Mouse (Mus musculus): ENCODE measurements at regions not wholly inside any gene's neighbourhood (a gene's known extent, or its start where the extent isn't known, plus 50 kb on each side); places are given as distances from the start of the nearest gene placed in this dataset.

GRCm38 (mm10) chr8:92129241-92130015 is 228.0 kb upstream of the Irx5 start:
- ATAC-seq (ENCODE audit: low FRiP score) (peak; percentile 76), DNase-seq (ENCODE audit: low spot score) (peak; percentile 42)
- Histone ChIP-seq H3K27me3 (ENCODE audit: control insufficient read depth, insufficient read depth, low read length) (0 out of 2 replicates have a peak, but pooled peaks cover 11% of the 10 kb centered on the region), H3K4me3 (replicated peaks; ENCODE audit: low read length) (no peak overlapping the region), H3K36me3 (replicated peaks; ENCODE audit: control insufficient read depth, insufficient read depth) (no peaks in the 10 kb centered on the region), H3K4me1 (replicated peaks; ENCODE audit: control insufficient read depth, insufficient read depth, low read length) (peaks cover 13% of the 10 kb centered on the region; the same call in 1 of the 2 replicates), H3K9me3 (ENCODE audit: control insufficient read depth, low read length) (no peaks in the 10 kb centered on the region), H3K4me2 (replicated peaks) (no peak overlapping the region), H3K9ac (no peak overlapping the region), H3K27ac (no peak overlapping the region)
- 45% methylated on average over 6 of the region's 6 CpGs for WGBS

- H3K4me2 ChIP-seq (replicated peaks) = no peak overlapping the region
- no peaks in the 10 kb centered on the region for H3K9me3 ChIP-seq (ENCODE audit: control insufficient read depth, low read length)
- H3K27ac ChIP-seq = no peak overlapping the region
- H3K9ac ChIP-seq = no peak overlapping the region
- WGBS = 59% methylated on average over 3 of the region's 3 CpGs
- ATAC-seq (ENCODE audit: low FRiP score) (no peak), DNase-seq (ENCODE audit: low spot score) (no peak)
- 0 out of 2 replicates have a peak, but pooled peaks cover 4% of the 10 kb centered on the region for H3K27me3 ChIP-seq (ENCODE audit: control insufficient read depth, insufficient read depth, low read length)
- H3K4me1 ChIP-seq (replicated peaks; ENCODE audit: control insufficient read depth, insufficient read depth, low read length) = no peaks in the 10 kb centered on the region
- H3K4me3 ChIP-seq (replicated peaks; ENCODE audit: low read length) = no peak overlapping the region
- H3K36me3 ChIP-seq (replicated peaks; ENCODE audit: control insufficient read depth, insufficient read depth) = no peaks in the 10 kb centered on the region
Observed at GRCm38 (mm10) chr8:92125631-92126030, 231.8 kb upstream of the Irx5 start.

GRCm38 (mm10) chr8:92121296-92121695 is 236.1 kb upstream of the Irx5 start:
- Histone ChIP-seq H3K4me2 (replicated peaks) (no peak overlapping the region), H3K27me3 (ENCODE audit: control insufficient read depth, insufficient read depth, low read length) (no peaks in the 10 kb centered on the region), H3K9me3 (ENCODE audit: control insufficient read depth, low read length) (no peaks in the 10 kb centered on the region), H3K36me3 (replicated peaks; ENCODE audit: control insufficient read depth, insufficient read depth) (no peaks in the 10 kb centered on the region), H3K4me1 (replicated peaks; ENCODE audit: control insufficient read depth, insufficient read depth, low read length) (no peaks in the 10 kb centered on the region), H3K4me3 (replicated peaks; ENCODE audit: low read length) (no peak overlapping the region), H3K27ac (no peak overlapping the region), H3K9ac (no peak overlapping the region)
- ATAC-seq (ENCODE audit: low FRiP score) (no peak), DNase-seq (ENCODE audit: low spot score) (no peak)
- 41% methylated on average over 2 of the region's 2 CpGs for WGBS

- no peak overlapping the region for H3K4me3 ChIP-seq (replicated peaks; ENCODE audit: low read length)
- no peak overlapping the region for H3K4me2 ChIP-seq (replicated peaks)
- no peaks in the 10 kb centered on the region for H3K36me3 ChIP-seq (replicated peaks; ENCODE audit: control insufficient read depth, insufficient read depth)
- no peak for ATAC-seq (ENCODE audit: low FRiP score)
- DNase-seq (ENCODE audit: low spot score) = no peak
- peaks cover 14% of the 10 kb centered on the region for H3K4me1 ChIP-seq (replicated peaks; ENCODE audit: control insufficient read depth, insufficient read depth, low read length)
- H3K9me3 ChIP-seq (ENCODE audit: control insufficient read depth, low read length) = no peaks in the 10 kb centered on the region
- no peak overlapping the region for H3K9ac ChIP-seq
- peaks cover 9% of the 10 kb centered on the region; the same call in 1 of the 2 replicates for H3K27me3 ChIP-seq (ENCODE audit: control insufficient read depth, insufficient read depth, low read length)
- WGBS = 86% methylated on average over 15 of the region's 15 CpGs
- H3K27ac ChIP-seq = no peak overlapping the region
Observed at GRCm38 (mm10) chr8:92115479-92116267, 241.8 kb upstream of the Irx5 start.

DNA sequence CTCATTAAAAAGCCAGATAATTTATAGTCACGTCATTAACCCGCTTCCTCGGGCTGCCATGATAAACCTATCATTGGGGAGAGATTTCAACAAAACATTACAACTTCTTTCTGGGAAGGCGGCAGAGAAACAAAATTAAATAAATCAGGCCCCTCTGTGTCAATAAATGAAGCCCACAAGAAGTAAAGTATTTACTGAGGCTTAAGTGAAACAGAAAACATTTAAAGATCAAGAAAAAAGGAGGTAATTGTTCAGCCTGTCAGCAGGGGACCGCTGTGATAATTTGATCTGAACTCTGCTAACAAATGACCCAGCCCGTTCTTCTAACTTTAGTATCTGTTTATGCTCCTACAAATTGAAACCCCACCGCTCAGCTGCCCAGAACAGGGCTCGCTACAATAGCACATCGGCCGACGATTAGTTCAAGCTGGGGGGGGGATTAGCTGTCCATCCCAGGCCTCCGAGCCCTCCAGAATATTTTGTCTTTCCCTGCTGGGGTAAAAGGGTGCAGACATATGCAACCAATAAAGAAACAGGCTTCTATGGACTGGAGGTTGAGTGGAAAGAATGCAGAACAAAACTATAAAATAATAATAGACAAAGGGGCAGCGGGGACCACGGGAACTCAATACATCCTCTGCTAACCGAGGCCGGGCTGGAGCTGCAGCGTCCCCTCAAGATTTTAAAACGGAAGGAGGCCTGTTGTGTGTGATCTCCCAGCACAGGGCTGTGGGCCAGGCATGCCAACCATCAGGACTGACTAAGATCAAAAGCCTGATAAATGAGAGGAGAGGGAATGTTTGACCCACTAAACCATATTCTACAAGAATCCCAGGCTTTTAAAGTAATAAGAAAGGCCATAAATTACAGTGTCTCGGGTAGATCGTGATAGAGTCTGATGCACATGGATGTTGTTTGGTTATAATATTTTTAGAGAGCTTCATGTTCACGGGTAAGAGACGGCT is 242.8 kb upstream of the Irx5 start:
- Histone ChIP-seq H3K9ac (no peak overlapping the region), H3K36me3 (replicated peaks; ENCODE audit: control insufficient read depth, insufficient read depth) (no peaks in the 10 kb centered on the region), H3K4me1 (replicated peaks; ENCODE audit: control insufficient read depth, insufficient read depth, low read length) (peaks cover 14% of the 10 kb centered on the region), H3K4me2 (replicated peaks) (peak overlapping the region; percentile 21), H3K9me3 (ENCODE audit: control insufficient read depth, low read length) (no peaks in the 10 kb centered on the region), H3K4me3 (replicated peaks; ENCODE audit: low read length) (no peak overlapping the region), H3K27me3 (ENCODE audit: control insufficient read depth, insufficient read depth, low read length) (peaks cover 9% of the 10 kb centered on the region; the same call in 1 of the 2 replicates), H3K27ac (no peak overlapping the region)
- no peak for DNase-seq (ENCODE audit: low spot score)
- no peak for ATAC-seq (ENCODE audit: low FRiP score)
- WGBS = 15% methylated on average over 22 of the region's 22 CpGs

DNA sequence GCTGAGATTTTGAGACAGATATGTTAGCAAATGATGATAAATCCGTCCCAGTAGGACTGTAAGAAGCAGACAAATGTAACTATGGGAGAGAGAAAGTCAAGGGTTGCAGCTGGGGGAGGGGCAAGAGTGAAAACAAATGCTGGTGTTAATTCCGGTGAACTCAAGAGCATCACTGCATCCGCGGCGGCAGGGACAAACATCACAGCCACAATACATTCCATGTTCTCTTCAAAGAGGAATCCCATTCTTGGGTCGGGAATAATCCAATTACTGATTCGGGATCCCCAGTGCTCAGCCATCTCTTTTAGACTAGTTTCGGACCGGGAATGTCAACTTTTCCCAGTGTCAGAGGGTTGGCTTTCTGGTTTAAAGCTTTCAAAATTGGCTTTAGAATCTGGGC is 243.5 kb upstream of the Irx5 start:
- Histone ChIP-seq H3K4me3 (replicated peaks; ENCODE audit: low read length) (no peak overlapping the region), H3K9ac (no peak overlapping the region), H3K4me1 (replicated peaks; ENCODE audit: control insufficient read depth, insufficient read depth, low read length) (peaks cover 14% of the 10 kb centered on the region), H3K27ac (no peak overlapping the region), H3K9me3 (ENCODE audit: control insufficient read depth, low read length) (no peaks in the 10 kb centered on the region), H3K36me3 (replicated peaks; ENCODE audit: control insufficient read depth, insufficient read depth) (no peaks in the 10 kb centered on the region), H3K27me3 (ENCODE audit: control insufficient read depth, insufficient read depth, low read length) (peaks cover 9% of the 10 kb centered on the region; the same call in 1 of the 2 replicates), H3K4me2 (replicated peaks) (peak overlapping the region; percentile 21)
- no peak for ATAC-seq (ENCODE audit: low FRiP score)
- DNase-seq (ENCODE audit: low spot score) = no peak
- 8% methylated on average over 9 of the region's 9 CpGs for WGBS

GRCm38 (mm10) chr8:92113386-92113785 is 244.0 kb upstream of the Irx5 start:
- no peak overlapping the region for H3K4me2 ChIP-seq (replicated peaks)
- ATAC-seq (ENCODE audit: low FRiP score) (no peak), DNase-seq (ENCODE audit: low spot score) (no peak)
- no peaks in the 10 kb centered on the region for H3K36me3 ChIP-seq (replicated peaks; ENCODE audit: control insufficient read depth, insufficient read depth)
- no peaks in the 10 kb centered on the region for H3K9me3 ChIP-seq (ENCODE audit: control insufficient read depth, low read length)
- 55% methylated on average over 4 of the region's 4 CpGs for WGBS
- H3K27ac ChIP-seq = no peak overlapping the region
- H3K9ac ChIP-seq = no peak overlapping the region
- peaks cover 9% of the 10 kb centered on the region; the same call in 1 of the 2 replicates for H3K27me3 ChIP-seq (ENCODE audit: control insufficient read depth, insufficient read depth, low read length)
- H3K4me1 ChIP-seq (replicated peaks; ENCODE audit: control insufficient read depth, insufficient read depth, low read length) = peaks cover 14% of the 10 kb centered on the region
- H3K4me3 ChIP-seq (replicated peaks; ENCODE audit: low read length) = no peak overlapping the region

GRCm38 (mm10) chr8:92104561-92104960 is 252.9 kb upstream of the Irx5 start:
- no peak for ATAC-seq (ENCODE audit: low FRiP score)
- 79% methylated on average over 6 of the region's 6 CpGs for WGBS
- H3K27me3 ChIP-seq (ENCODE audit: control insufficient read depth, insufficient read depth, low read length) = no peaks in the 10 kb centered on the region

More at GRCm38 (mm10) chr8:92104561-92104960, 252.9 kb upstream of the Irx5 start:
- Histone ChIP-seq H3K9ac (no peak overlapping the region), H3K27ac (no peak overlapping the region), H3K4me2 (replicated peaks) (no peak overlapping the region), H3K4me3 (replicated peaks; ENCODE audit: low read length) (no peak overlapping the region), H3K9me3 (ENCODE audit: control insufficient read depth, low read length) (no peaks in the 10 kb centered on the region), H3K4me1 (replicated peaks; ENCODE audit: control insufficient read depth, insufficient read depth, low read length) (no peaks in the 10 kb centered on the region; the same call in 1 of the 2 replicates), H3K36me3 (replicated peaks; ENCODE audit: control insufficient read depth, insufficient read depth) (no peaks in the 10 kb centered on the region)
- no peak for DNase-seq (ENCODE audit: low spot score)

All from hindbrain, embryonic 14.5 days (tissue).